Mouse (Mus musculus): ENCODE data around the gene Rnf149.
"Not testable (repeated sequence)": the region's sequence is repeated elsewhere in the genome, so short reads cannot be mapped to it uniquely, and the experiment has no call there.

Rnf149 gene

DNA sequence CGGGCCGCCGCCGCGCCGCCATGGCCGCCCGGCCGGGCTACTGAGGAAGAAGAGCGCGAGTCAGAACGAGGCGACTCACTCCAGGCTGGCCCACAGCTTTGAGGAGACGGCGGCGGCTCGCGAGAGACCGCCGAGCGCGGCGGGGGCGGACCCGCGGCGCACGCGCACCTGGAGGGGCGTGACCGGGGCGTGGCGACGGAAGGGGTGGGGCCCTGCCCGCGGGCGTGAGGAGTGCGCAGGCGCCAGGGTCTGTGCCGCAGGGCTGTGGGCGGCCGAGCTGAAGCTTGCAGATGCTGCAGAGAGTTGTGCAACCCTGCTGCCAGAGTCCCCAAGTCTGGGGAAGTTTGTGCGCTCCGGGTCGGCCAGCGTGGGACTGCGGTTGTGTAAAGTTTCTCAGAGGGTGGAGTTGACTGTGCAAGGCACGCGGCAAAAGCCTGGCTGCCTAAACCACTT lies at the start of gene Rnf149:
Gene Rnf149 (minus strand): TSS at position 153 of the 453 bp plus-strand sequence.
- peak; percentile 96 for DNase-seq (ENCODE audit: extremely low read depth, insufficient read length, low spot score)

DNA sequence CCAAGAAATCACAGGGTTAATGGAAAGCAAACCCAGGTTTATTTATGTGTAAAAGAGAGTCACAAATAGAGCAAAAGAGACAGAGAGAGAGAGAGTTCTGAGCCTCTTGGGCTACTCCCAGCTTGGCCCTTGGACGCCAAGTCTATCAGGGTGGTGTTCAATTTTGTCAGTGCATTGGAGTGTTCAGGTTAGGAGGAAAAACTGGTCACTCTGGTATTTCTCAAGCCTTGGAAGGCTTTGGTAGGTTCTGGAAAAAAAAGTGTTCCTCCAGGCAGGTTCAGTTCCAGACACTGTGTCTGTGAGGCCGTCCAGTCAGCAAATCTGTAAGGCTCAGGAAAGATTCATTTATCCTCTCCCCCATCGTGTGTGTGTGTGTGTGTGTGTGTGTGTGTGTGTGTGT lies 48.3 kb upstream of the Rnf149 start:
- DNase-seq (ENCODE audit: extremely low read depth, insufficient read length, low spot score), result no peak

GRCm38 (mm10) chr1:39623729-39624128 lies 46.5 kb upstream of the Rnf149 start:
- DNase-seq (ENCODE audit: extremely low read depth, insufficient read length, low spot score), result no peak

DNA sequence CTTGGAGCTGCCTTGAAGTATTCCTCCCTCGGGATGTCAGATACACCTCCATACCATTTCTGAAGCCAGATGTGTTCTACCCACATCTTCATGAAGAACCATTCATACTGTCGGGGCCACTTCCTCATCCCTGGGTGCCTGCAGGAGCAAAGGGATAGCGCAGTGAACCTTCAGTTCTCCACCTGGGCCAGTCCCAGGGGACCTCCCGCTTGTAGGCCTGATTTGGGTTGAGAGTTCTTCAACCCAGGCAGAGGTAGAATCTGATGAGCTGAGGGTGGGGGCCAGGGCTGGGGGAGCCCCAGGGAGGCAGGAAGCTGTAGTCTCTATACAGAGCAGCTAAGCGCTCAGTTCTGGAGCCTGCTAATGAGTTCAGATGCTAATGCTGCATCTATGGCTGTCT lies 45.9 kb upstream of the Rnf149 start:
- no peak for DNase-seq (ENCODE audit: extremely low read depth, insufficient read length, low spot score)

DNA sequence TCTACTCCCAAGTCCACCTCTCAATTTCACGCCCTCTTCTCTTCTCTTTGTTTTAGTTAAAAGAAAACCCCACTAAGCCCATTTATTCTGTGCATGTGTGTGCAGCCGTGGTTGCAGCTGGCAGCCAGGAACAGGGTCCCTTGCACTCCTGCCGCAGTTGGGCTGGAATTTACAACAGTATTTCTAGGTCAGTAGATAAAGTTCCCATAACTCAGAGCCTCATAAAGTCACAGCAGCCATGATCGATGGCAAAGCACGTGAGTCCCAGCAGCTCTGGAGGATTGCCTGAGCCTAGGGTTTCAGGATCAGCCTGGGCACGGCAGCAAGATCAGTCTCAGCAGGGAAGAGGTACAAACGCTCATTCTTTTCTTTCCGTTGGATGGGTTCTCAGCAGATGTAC lies 41.3 kb upstream of the Rnf149 start:
- DNase-seq (ENCODE audit: extremely low read depth, insufficient read length, low spot score), result no peak

DNA sequence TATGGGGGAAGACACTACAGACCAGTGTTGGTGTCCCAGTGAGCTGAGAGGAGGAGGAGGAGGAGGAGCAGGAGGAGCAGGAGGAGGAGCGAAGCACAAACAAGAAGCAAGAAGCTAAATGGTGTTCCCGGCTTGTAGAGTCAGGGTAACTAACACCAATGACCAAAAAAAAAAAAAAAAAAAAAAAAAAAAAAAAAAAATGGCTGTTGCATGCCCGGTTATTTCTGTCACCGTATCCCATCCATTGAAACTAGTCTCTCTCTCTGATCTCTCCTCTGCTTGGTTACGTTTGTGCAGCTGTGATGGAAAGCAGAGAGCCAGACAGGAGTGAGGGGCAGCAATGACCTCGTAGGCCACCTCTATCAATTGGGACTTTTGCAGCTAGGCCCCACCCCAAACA lies 38.3 kb upstream of the Rnf149 start:
- no peak for DNase-seq (ENCODE audit: extremely low read depth, insufficient read length, low spot score)

DNA sequence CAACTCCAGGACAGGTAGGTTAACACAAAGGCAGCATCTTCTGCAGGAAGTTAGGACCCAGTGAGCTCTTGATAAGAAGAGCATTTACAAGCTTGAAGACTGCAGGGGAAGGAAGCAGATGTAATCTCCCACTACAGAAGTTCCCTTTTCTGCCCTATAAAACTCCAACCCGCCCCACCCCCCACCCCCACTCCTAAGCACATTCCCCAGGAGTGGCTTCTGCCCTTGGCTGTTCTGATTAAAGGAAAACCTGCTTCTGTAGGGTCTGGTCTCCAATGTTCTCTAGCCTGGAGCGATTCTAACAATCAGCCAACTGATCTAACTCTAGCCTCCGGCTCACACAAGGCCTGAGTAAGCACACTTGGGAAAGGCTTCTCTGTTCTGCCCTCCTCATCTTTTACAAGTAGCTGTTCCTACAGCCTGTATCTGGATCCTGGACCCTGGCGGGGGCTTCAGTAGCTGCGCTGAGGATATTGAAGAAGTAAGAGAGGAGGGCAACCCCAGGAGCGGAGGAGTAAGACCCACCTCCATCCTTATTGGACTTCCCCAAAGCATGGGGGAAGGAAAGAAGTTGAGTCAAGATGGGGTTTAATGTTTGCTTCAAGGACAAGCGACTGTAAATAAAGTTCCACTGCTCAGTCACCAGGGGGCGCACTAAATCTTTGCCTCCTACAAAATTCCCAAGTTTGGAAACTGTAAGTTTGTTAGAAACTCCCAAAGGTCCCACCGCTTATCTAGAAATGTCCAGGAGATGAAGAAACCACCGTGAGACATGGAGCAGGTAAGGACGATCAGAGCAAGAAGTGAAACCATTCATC lies 37.5 kb upstream of the Rnf149 start:
- peak; percentile 21 for DNase-seq (ENCODE audit: extremely low read depth, insufficient read length, low spot score)

- DNase-seq (ENCODE audit: extremely low read depth, insufficient read length, low spot score), result no peak
Measured at GRCm38 (mm10) chr1:39613061-39613460, 35.9 kb upstream of the Rnf149 start.

- DNase-seq (ENCODE audit: extremely low read depth, insufficient read length, low spot score), result no peak
Measured at GRCm38 (mm10) chr1:39612491-39612890, 35.3 kb upstream of the Rnf149 start.

GRCm38 (mm10) chr1:39608534-39608933 lies 31.3 kb upstream of the Rnf149 start:
- DNase-seq (ENCODE audit: extremely low read depth, insufficient read length, low spot score), result no peak

- DNase-seq (ENCODE audit: extremely low read depth, insufficient read length, low spot score), result no peak
Measured at GRCm38 (mm10) chr1:39602477-39602876, 25.3 kb upstream of the Rnf149 start.

GRCm38 (mm10) chr1:39598726-39599125 lies 21.5 kb upstream of the Rnf149 start:
- no peak for DNase-seq (ENCODE audit: extremely low read depth, insufficient read length, low spot score)

DNA sequence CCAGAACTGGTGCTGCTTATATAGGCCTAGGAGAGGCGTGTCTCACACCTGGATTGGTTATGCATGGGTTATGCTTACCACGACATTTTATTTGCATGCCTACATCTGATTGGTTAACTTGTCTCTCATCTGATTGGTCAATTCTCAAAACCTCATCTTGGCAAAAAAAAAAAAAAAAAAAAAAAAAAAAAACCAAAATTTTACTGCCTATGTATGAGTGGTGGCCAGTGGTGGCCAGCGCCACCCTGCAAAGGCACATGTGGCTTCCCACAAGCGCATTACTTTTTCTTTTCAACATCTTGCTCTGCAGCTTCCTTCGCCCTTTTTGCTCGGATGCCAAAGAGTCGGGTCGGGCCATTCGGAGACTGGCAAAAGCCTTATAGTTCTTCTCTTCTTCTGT lies 19.9 kb upstream of the Rnf149 start:
- DNase-seq (ENCODE audit: extremely low read depth, insufficient read length, low spot score), result not testable (repeated sequence)

DNA sequence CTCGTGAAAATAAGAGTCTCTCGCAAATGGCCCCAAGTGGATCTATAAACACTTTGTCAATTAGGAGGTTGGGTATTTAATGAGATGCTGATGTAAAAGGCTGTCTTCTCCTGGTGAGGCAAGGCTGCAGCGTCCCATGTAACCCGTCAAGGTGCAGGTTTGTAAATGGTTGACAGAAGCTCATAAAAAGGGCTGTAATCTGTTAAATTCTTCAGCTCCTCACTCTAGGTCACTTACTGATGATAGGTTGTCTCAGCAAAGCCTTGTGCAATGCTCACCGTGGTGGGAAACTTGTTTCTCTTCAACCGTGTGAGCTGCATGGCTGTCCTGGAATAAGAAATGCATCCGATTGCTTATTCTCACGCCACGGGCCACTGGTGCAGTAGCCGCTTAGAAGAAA lies 16.6 kb upstream of the Rnf149 start:
- no peak for DNase-seq (ENCODE audit: extremely low read depth, insufficient read length, low spot score)

DNA sequence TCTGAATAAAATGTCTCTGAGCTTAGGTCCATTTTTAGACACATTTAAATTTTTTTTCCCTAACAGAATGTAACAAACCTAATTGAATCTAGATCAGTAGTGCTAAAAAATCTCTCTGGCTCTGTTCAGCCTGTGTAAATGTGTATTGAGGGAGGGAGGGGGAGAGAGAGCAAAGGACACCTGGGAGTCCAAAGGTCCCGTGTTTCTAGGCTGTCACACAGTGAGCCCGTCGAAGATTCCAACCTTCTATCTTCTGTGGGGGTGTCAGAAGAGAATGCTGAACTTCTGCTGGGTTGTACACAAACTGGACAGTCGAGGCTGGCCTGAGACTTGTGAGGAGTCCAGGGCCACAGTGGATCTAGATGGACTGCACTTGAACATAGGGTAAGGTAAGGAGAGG lies 14.9 kb upstream of the Rnf149 start:
- no peak for DNase-seq (ENCODE audit: extremely low read depth, insufficient read length, low spot score)

DNA sequence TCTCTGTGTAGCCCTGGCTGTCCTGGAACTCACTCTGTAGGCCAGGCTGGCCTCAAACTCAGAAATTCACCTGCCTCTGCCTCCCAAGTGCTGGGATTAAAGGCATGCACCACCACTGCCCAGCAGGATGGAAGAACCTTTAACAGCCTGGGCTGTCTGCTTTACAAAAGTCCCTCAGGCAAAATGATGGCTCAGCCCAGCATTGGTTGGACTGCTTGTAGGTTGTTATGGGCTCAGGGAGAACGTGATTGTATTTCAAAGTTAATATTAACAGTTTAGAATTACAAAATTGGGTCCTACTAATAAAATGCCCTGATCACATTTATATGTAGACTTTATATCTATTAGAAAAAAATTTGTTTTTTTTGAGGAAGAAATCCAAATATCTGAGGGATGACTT lies 14.4 kb upstream of the Rnf149 start:
- not testable (repeated sequence) for DNase-seq (ENCODE audit: extremely low read depth, insufficient read length, low spot score)

DNA sequence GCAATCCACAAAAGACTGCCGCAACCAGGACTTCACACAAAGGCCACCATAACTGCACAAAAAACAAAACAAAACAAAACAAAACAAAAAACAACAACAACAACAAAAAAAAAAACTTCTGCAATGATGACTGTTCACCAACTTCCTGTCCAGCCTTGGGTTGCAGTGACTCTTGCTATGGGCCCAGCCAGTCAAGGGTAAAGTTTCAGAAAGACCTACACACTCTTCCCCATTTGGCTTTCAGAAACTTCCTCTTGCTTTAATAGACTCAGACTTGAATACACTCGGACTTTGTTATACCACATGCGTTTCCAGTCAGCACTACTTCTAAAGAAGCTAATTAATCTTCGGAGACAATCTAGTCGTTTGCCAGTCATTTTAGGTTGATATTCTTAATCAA lies 13.0 kb upstream of the Rnf149 start:
- DNase-seq (ENCODE audit: extremely low read depth, insufficient read length, low spot score), result no peak

DNA sequence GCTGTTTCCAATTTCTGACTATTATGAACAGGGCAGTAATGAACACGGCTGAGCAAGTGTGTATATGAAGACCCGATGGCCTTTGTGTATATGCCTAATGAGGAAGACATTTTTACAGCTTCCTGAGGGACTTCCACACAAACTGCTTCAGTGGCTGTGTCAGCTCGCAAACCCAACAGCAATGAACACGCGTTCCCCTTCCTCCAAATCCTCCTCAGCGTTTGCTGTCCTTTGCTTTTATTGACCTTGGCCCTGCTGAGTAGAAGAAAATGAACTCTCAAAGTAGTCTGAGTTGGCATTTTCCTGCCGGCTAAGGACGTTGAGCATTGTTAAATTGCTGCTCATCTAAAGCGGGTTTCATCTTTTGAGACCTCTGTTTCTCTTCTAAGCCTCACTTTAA lies 8.2 kb upstream of the Rnf149 start:
- no peak for DNase-seq (ENCODE audit: extremely low read depth, insufficient read length, low spot score)

- no peak for DNase-seq (ENCODE audit: extremely low read depth, insufficient read length, low spot score)
Measured at GRCm38 (mm10) chr1:39583173-39583572, 6.0 kb upstream of the Rnf149 start.

DNA sequence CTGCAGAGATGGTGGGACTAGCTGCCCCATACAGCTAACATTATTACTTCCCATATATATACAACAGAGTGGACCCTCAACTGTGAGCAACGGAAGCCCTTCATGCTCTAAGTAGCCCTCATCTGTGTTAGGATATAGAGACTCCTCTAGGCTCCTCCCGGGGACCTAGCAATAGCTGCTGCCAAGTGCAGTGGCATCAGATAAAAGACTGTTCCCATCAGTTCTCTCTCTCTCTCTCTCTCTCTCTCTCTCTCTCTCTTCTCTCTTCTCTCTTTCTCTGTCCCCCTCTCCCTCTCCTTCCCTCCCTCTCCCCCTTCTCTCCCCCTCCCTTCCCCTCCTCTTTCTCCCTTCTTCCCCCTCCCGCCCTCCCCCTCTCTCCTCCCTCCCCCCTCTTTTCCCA lies 4.0 kb upstream of the Rnf149 start:
- no peak for DNase-seq (ENCODE audit: extremely low read depth, insufficient read length, low spot score)

- DNase-seq (ENCODE audit: extremely low read depth, insufficient read length, low spot score), result no peak
Measured at GRCm38 (mm10) chr1:39579139-39579538, 1.9 kb upstream of the Rnf149 start.

- DNase-seq (ENCODE audit: extremely low read depth, insufficient read length, low spot score), result no peak
Measured at GRCm38 (mm10) chr1:39578446-39578845, 1.2 kb upstream of the Rnf149 start.
